Mouse (Mus musculus) CH12.LX (cell line): ENCODE data around the gene Dnajc7.

ENCODE experiments used
- CTCF ChIP-seq, 2 experiments: IDR thresholded peaks in 1 of 2; conservative IDR thresholded peaks in 1 of 2; 2 replicates each; pipeline ENCODE4 v1.5.1; 2011 to 2012; ENCODE audit warnings: low read depth in 2 of 2, low read length in 2 of 2, improper control_type of control experiment in 1 of 2, inconsistent platforms in 1 of 2, mild to moderate bottlenecking in 1 of 2, moderate library complexity in 1 of 2
- E2F4 ChIP-seq: IDR thresholded peaks from 2 replicates; pipeline ENCODE4 v1.6.1; 2011; ENCODE audit warnings: low read depth, low read length, improper control_type of control experiment; ENCODE audit not compliant: insufficient replicate concordance
- EP300 ChIP-seq: IDR thresholded peaks from 2 replicates; pipeline ENCODE4 v1.6.1; 2011; ENCODE audit warnings: low read length, improper control_type of control experiment
- NELFE ChIP-seq: IDR thresholded peaks from 2 replicates; pipeline ENCODE4 v1.6.1; 2011; ENCODE audit warnings: low read depth, low read length, improper control_type of control experiment
- TCF12 ChIP-seq: IDR thresholded peaks from 2 replicates; pipeline ENCODE4 v1.6.1; 2014; ENCODE audit warnings: low read depth, mild to moderate bottlenecking, inconsistent platforms, low read length, improper control_type of control experiment
- UBTF ChIP-seq: IDR thresholded peaks from 2 replicates; pipeline ENCODE4 v1.6.1; 2012; ENCODE audit warnings: low read depth, mild to moderate bottlenecking, inconsistent platforms, low read length, improper control_type of control experiment, moderate library complexity
- ZMIZ1 ChIP-seq: IDR thresholded peaks from 2 replicates; pipeline ENCODE4 v1.6.1; 2012; ENCODE audit warnings: low read depth, mild to moderate bottlenecking, inconsistent platforms, low read length, improper control_type of control experiment

DNA sequence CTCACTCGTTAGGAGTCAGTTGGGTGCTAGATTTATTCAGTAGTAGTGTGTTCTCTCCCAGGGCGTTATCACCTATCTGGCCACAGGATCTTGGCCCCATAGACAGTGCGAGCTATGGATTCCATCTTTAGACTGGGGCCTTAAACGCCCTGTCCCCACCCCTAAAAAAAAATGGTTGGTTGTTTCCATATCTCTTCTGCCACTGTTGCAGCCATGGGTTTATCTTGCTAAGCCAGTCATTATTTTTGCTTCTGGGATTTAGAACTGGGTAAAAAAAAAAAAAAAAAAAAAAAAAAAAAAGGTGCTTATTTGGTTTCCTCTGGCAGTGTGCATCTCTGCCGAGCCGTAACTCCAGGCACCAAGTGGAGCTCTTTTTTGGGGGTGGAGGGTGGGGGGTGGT is 55.3 kb downstream of the Dnajc7 start:
- TF ChIP-seq E2F4 (no peak), CTCF (conservative IDR thresholded peaks at IDR 0.05 in 1 of 2, IDR thresholded peaks at IDR 0.05 in 1 of 2; ENCODE audit: low read depth in 2 of 2, low read length in 2 of 2) (no peak), NELFE (no peak), UBTF (no peak), EP300 (no peak), TCF12 (no peak), ZMIZ1 (no peak)
